Mouse (Mus musculus): ENCODE data around the gene Gja3. TPM values are rescaled to one million over a fixed set of nuclear protein-coding genes. Genes with fewer than 3 reads are reported as not detected.
"Not testable (repeated sequence)": the region's sequence is repeated elsewhere in the genome, so short reads cannot be mapped to it uniquely, and the experiment has no call there.

Gja3 gene
- polyA plus RNA-seq, 1 experiment from 2014 or later, result 1.3 TPM

DNA sequence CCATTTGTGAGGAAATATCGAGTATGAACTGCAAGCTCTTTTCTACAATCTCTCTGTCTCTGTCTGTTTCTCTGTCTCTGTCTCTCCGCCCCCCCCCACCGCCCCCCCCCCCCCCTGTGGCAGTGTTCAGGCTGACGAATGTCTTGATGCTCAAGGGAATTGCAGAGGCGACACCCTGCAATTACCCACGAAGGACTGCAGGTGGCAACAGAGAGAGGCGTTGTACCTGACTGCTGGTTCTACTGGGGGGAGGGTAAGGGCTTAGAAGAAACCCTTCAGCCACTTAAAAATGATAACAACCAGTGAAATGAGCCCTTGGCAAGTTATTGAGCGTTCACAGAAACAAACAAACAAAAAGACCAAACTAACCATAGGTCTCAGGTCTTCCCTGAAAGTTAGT lies 35.1 kb upstream of the Gja3 start:
- Histone ChIP-seq H3K9me3 (ENCODE audit: control insufficient read depth, low read length) (no peaks in the 10 kb centered on the region), H3K27ac (no peak overlapping the region), H3K36me3 (replicated peaks; ENCODE audit: control insufficient read depth, insufficient read depth) (no peaks in the 10 kb centered on the region), H3K9ac (no peak overlapping the region), H3K27me3 (ENCODE audit: control insufficient read depth, insufficient read depth, low read length) (no peaks in the 10 kb centered on the region), H3K4me1 (replicated peaks; ENCODE audit: control insufficient read depth, insufficient read depth, low read length) (no peaks in the 10 kb centered on the region), H3K4me2 (replicated peaks) (no peak overlapping the region), H3K4me3 (replicated peaks; ENCODE audit: low read length) (no peak overlapping the region)
- DNase-seq (ENCODE audit: low spot score) (no peak), ATAC-seq (ENCODE audit: low FRiP score) (no peak)
- WGBS, result 11% methylated on average over 8 of the region's 8 CpGs

- no peaks in the 10 kb centered on the region for H3K9me3 ChIP-seq (ENCODE audit: control insufficient read depth, low read length)
- WGBS, result 60% methylated on average over 2 of the region's 2 CpGs
- H3K4me2 ChIP-seq (replicated peaks), result no peak overlapping the region
- H3K9ac ChIP-seq, result no peak overlapping the region
- H3K36me3 ChIP-seq (replicated peaks; ENCODE audit: control insufficient read depth, insufficient read depth), result no peaks in the 10 kb centered on the region
- H3K4me3 ChIP-seq (replicated peaks; ENCODE audit: low read length), result no peak overlapping the region
- H3K4me1 ChIP-seq (replicated peaks; ENCODE audit: control insufficient read depth, insufficient read depth, low read length), result no peaks in the 10 kb centered on the region
- no peaks in the 10 kb centered on the region for H3K27me3 ChIP-seq (ENCODE audit: control insufficient read depth, insufficient read depth, low read length)
- ATAC-seq (ENCODE audit: low FRiP score) (no peak), DNase-seq (ENCODE audit: low spot score) (no peak)
- no peak overlapping the region for H3K27ac ChIP-seq
These were observed 32.1 kb upstream of the Gja3 start for GRCm38 (mm10) chr14:57090001-57090400.

DNA sequence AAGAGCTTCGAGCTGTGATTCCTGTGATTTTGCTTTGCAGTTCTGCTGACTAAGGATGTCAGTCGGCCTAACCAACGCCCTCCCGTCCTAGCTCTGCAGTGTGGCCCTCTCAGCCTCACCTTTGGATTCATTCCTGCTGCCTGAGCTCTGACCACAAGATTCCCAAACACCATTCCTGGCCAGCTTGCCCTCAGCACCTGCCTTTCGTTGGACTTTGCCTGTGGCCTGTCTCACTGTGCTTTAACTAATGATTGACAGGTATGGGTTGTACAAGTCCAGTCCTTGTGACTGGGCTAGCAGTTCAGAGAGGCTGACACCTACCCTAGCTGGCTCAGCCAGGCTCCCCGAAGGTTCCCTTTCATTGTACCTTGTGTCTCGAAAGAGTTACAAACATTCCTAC lies 31.2 kb upstream of the Gja3 start:
- H3K9me3 ChIP-seq (ENCODE audit: control insufficient read depth, low read length), result no peaks in the 10 kb centered on the region
- H3K36me3 ChIP-seq (replicated peaks; ENCODE audit: control insufficient read depth, insufficient read depth), result no peaks in the 10 kb centered on the region
- H3K27ac ChIP-seq, result no peak overlapping the region
- ATAC-seq (ENCODE audit: low FRiP score) (no peak), DNase-seq (ENCODE audit: low spot score) (no peak)
- no peaks in the 10 kb centered on the region for H3K27me3 ChIP-seq (ENCODE audit: control insufficient read depth, insufficient read depth, low read length)
- no peak overlapping the region for H3K9ac ChIP-seq
- no peak overlapping the region for H3K4me3 ChIP-seq (replicated peaks; ENCODE audit: low read length)
- 87% methylated on average over 7 of the region's 7 CpGs for WGBS
- H3K4me1 ChIP-seq (replicated peaks; ENCODE audit: control insufficient read depth, insufficient read depth, low read length), result no peaks in the 10 kb centered on the region
- H3K4me2 ChIP-seq (replicated peaks), result no peak overlapping the region

DNA sequence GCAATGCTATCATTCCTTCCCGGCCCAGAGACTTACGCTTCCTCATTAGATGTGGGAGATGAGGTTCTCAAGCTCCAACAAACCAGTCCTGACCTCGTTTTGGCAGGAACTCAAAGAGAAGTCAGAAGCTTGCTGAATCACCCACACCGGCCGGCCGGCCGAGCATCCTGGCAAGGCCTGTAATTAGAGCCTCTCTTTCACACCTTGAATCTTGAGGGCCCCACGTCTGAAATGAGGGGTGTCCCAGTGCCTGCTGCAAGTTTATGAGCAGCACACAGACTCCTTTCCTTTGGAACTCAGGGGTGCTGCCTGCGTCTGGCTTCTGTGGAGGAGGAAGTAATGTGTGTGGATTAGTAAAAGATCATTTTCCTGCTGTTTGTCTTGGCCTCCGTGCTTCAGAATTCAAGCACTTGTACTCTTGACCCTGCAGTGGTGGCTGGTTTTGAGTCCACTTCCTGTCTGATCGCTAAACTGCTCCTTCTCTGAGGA lies 26.3 kb upstream of the Gja3 start:
- no peaks in the 10 kb centered on the region for H3K36me3 ChIP-seq (replicated peaks; ENCODE audit: control insufficient read depth, insufficient read depth)
- WGBS, result 79% methylated on average over 11 of the region's 11 CpGs
- no peaks in the 10 kb centered on the region for H3K27me3 ChIP-seq (ENCODE audit: control insufficient read depth, insufficient read depth, low read length)
- ATAC-seq (ENCODE audit: low FRiP score), result no peak
- H3K9me3 ChIP-seq (ENCODE audit: control insufficient read depth, low read length), result no peaks in the 10 kb centered on the region
- H3K9ac ChIP-seq, result no peak overlapping the region
- no peak overlapping the region for H3K4me3 ChIP-seq (replicated peaks; ENCODE audit: low read length)
- no peaks in the 10 kb centered on the region for H3K4me1 ChIP-seq (replicated peaks; ENCODE audit: control insufficient read depth, insufficient read depth, low read length)
- no peak overlapping the region for H3K27ac ChIP-seq
- DNase-seq (ENCODE audit: low spot score), result no peak
- H3K4me2 ChIP-seq (replicated peaks), result no peak overlapping the region

- 100% methylated on average over 1 of the region's 1 CpGs for WGBS
- Histone ChIP-seq H3K4me2 (replicated peaks) (no peak overlapping the region), H3K9me3 (ENCODE audit: control insufficient read depth, low read length) (no peaks in the 10 kb centered on the region), H3K36me3 (replicated peaks; ENCODE audit: control insufficient read depth, insufficient read depth) (no peaks in the 10 kb centered on the region), H3K4me3 (replicated peaks; ENCODE audit: low read length) (no peak overlapping the region), H3K27me3 (ENCODE audit: control insufficient read depth, insufficient read depth, low read length) (no peaks in the 10 kb centered on the region), H3K9ac (no peak overlapping the region), H3K4me1 (replicated peaks; ENCODE audit: control insufficient read depth, insufficient read depth, low read length) (no peaks in the 10 kb centered on the region), H3K27ac (no peak overlapping the region)
- DNase-seq (ENCODE audit: low spot score) (no peak), ATAC-seq (ENCODE audit: low FRiP score) (no peak)
These were observed 25.0 kb upstream of the Gja3 start for GRCm38 (mm10) chr14:57082863-57083262.

DNA sequence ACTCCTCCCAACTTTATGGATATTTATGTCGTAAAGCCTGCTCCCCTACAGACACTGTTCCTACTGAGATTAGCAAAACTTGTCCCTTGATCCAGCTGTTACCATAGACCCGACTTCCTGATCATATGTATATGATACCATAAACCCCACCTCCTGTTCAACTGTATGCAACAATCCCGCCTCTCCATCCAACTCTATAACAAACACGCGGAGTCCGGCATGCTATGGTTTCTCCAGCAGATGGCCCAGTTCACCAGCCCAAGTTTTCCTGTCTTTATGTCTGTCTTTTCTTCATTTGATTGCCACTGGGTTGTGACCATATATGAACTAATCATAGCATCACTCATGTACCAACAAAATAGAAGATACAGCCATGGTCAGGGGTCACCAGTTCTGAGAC lies 17.6 kb upstream of the Gja3 start:
- Histone ChIP-seq H3K4me2 (replicated peaks) (no peak overlapping the region), H3K27me3 (ENCODE audit: control insufficient read depth, insufficient read depth, low read length) (no peaks in the 10 kb centered on the region), H3K4me1 (replicated peaks; ENCODE audit: control insufficient read depth, insufficient read depth, low read length) (no peaks in the 10 kb centered on the region), H3K36me3 (replicated peaks; ENCODE audit: control insufficient read depth, insufficient read depth) (no peaks in the 10 kb centered on the region), H3K9ac (no peak overlapping the region), H3K4me3 (replicated peaks; ENCODE audit: low read length) (no peak overlapping the region), H3K9me3 (ENCODE audit: control insufficient read depth, low read length) (no peaks in the 10 kb centered on the region), H3K27ac (no peak overlapping the region)
- no peak for DNase-seq (ENCODE audit: low spot score)
- 85% methylated on average over 6 of the region's 6 CpGs for WGBS
- no peak for ATAC-seq (ENCODE audit: low FRiP score)

GRCm38 (mm10) chr14:57069906-57070305 lies 12.0 kb upstream of the Gja3 start:
- not testable (repeated sequence) for H3K9me3 ChIP-seq (ENCODE audit: control insufficient read depth, low read length); H3K4me2 ChIP-seq (replicated peaks); H3K9ac ChIP-seq; H3K27me3 ChIP-seq (ENCODE audit: control insufficient read depth, insufficient read depth, low read length); H3K4me1 ChIP-seq (replicated peaks; ENCODE audit: control insufficient read depth, insufficient read depth, low read length); H3K36me3 ChIP-seq (replicated peaks; ENCODE audit: control insufficient read depth, insufficient read depth); H3K27ac ChIP-seq; ATAC-seq (ENCODE audit: low FRiP score); H3K4me3 ChIP-seq (replicated peaks; ENCODE audit: low read length)
- 0% methylated on average over 2 of the region's 2 CpGs for WGBS
- peak; percentile 34 for DNase-seq (ENCODE audit: low spot score)

DNA sequence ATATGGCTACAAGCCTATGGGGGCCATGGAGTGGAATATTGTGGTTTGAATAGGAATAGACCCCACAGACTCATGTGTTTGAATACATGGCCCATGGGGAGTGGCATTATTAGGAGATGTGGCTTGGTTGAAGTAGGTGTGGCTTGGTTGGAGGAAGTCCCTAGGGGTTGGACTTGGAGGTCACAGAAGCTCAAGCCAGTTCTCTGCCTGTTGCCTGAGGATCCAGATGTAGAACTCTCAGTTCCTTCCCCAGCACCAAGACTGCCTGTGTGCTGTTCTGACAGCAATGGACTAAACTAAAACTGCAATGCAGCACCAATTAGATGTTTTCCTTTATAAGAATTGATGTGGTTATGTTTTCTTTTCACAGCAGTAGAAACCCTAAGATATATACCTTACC lies 8.2 kb upstream of the Gja3 start:
- no peaks in the 10 kb centered on the region for H3K27me3 ChIP-seq (ENCODE audit: control insufficient read depth, insufficient read depth, low read length)
- DNase-seq (ENCODE audit: low spot score), result no peak
- ATAC-seq (ENCODE audit: low FRiP score), result no peak
- H3K27ac ChIP-seq, result no peak overlapping the region
- H3K9ac ChIP-seq, result no peak overlapping the region
- no peaks in the 10 kb centered on the region for H3K9me3 ChIP-seq (ENCODE audit: control insufficient read depth, low read length)
- H3K4me2 ChIP-seq (replicated peaks), result no peak overlapping the region
- no peaks in the 10 kb centered on the region for H3K36me3 ChIP-seq (replicated peaks; ENCODE audit: control insufficient read depth, insufficient read depth)
- H3K4me3 ChIP-seq (replicated peaks; ENCODE audit: low read length), result no peak overlapping the region
- no peaks in the 10 kb centered on the region for H3K4me1 ChIP-seq (replicated peaks; ENCODE audit: control insufficient read depth, insufficient read depth, low read length)

GRCm38 (mm10) chr14:57060052-57060451 lies 2.2 kb upstream of the Gja3 start:
- not testable (repeated sequence) for H3K36me3 ChIP-seq (replicated peaks; ENCODE audit: control insufficient read depth, insufficient read depth); H3K4me2 ChIP-seq (replicated peaks); H3K9me3 ChIP-seq (ENCODE audit: control insufficient read depth, low read length); H3K27ac ChIP-seq; H3K9ac ChIP-seq; H3K4me3 ChIP-seq (replicated peaks; ENCODE audit: low read length); ATAC-seq (ENCODE audit: low FRiP score); H3K4me1 ChIP-seq (replicated peaks; ENCODE audit: control insufficient read depth, insufficient read depth, low read length)
- H3K27me3 ChIP-seq (ENCODE audit: control insufficient read depth, insufficient read depth, low read length), result peaks cover 45% of the 10 kb centered on the region
- WGBS, result 0% methylated on average over 1 of the region's 1 CpGs
- DNase-seq (ENCODE audit: low spot score), result peak; percentile 71

DNA sequence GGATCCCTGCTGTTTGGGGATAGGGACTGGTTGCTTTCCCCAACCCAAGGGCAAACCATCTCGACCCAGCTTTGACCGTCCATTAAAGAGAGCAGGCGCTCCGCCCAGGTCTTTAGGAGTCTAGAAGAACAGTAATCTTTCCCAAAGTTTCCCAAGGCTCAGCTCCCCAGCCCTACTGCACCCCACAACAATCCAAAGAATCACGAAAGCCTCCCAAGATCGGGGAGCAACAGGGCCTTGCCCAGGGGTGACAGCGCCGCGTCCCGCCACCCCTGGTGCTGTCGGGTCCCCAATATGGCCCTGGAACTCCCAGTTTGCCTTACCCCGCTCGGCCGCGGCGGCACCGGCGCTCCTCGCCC lies 717 bp downstream of the Gja3 start:
- Histone ChIP-seq H3K9me3 (ENCODE audit: control insufficient read depth, low read length) (no peaks in the 10 kb centered on the region), H3K36me3 (replicated peaks; ENCODE audit: control insufficient read depth, insufficient read depth) (no peaks in the 10 kb centered on the region), H3K4me1 (replicated peaks; ENCODE audit: control insufficient read depth, insufficient read depth, low read length) (0 out of 2 replicates have a peak, but pooled peaks cover 6% of the 10 kb centered on the region), H3K9ac (peak overlapping the region; percentile 11; the same call in 1 of the 2 replicates), H3K4me2 (replicated peaks) (peak overlapping the region; percentile 80), H3K27me3 (ENCODE audit: control insufficient read depth, insufficient read depth, low read length) (peaks cover 56% of the 10 kb centered on the region), H3K4me3 (replicated peaks; ENCODE audit: low read length) (peak overlapping the region; percentile 43), H3K27ac (no peak overlapping the region)
- DNase-seq (ENCODE audit: low spot score), result no peak
- ATAC-seq (ENCODE audit: low FRiP score), result no peak
- WGBS, result 2% methylated on average over 17 of the region's 19 CpGs
